8 mouse cellular contexts compared by ENCODE assay signal in genomic region chr6:116055001-116055471, GRCm38 (mm10).
DNase-seq lines count a peak whose midpoint lies in the region; ATAC-seq lines count a peak whose summit lies in the region.

No protein-coding gene starts in this region.

- DNase-seq in adrenal gland, adult (ENCODE audit: inconsistent age in 2 of 2, low spot score in 1 of 2), result peak; percentile 49 to 84
- DNase-seq in adrenal gland, postnatal 25 days, result no peak
- DNase-seq in lung, adult 18-20 months, result peak; percentile 63 to 74
- no peak for DNase-seq in lung, postnatal 4 days
- DNase-seq in fibroblast of lung, adult 2 months (ENCODE audit: low read depth), result peak; percentile 72
- DNase-seq in layer of hippocampus, adult 9-11 months, result peak; percentile 85
- peak; percentile 59 to 79 for DNase-seq in right cerebral cortex, postnatal 10 days (ENCODE audit: low spot score in 2 of 2)

- ATAC-seq in activated CD4-positive, CD25-positive, alpha-beta regulatory T cell, adult 4 months, result no peak

Comparison
In these comparisons a context has a peak if more than half of its experiments do, and no peak if none do; other contexts are left out.
1. DNase-seq: peak in adrenal gland, adult (2 of 2), lung, adult 18-20 months (2 of 2), fibroblast of lung, adult 2 months (single experiment), layer of hippocampus, adult 9-11 months (single experiment) and right cerebral cortex, postnatal 10 days (2 of 2); none in adrenal gland, postnatal 25 days (single experiment) and lung, postnatal 4 days (0 of 2).